Mouse (Mus musculus): ENCODE results near the gene Mboat7.

DNA sequence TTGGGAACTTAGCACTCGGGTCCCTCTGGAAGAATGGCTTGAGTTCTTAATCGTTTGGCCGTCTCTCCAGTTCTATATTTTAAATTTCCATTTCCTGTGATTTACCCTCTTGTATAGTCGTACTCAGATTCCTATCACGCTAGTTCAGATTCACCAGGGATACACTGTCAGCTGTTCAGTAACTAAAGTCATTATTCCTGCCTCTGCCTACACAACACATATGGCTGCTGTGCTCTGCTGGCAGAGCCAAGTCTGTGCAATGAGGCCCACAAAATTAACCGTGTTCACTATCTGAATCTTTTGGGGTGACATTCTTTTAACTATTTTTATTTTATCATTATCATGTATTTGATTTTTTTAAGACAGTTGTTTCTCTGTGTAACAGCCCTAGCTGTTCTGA is 5.1 kb upstream of the Mboat7 start:
- TF ChIP-seq CTCF (IDR thresholded peaks at IDR 0.05; ENCODE audit: extremely low read depth, insufficient read depth, insufficient read length, insufficient replicate concordance), result no peak
- TF ChIP-seq POLR2A (IDR thresholded peaks at IDR 0.05; ENCODE audit: low read depth, low read length), result no peak

Data from spleen, adult 2 months (tissue).